Comparison of ENCODE assay signal across 8 mouse cellular contexts in genomic region chr7:4898851-4899648, GRCm38 (mm10). TPM values are rescaled to one million over a fixed set of nuclear protein-coding genes. Genes with fewer than 3 reads are reported as not detected.
A peak's percentile ranks its signal among the peaks of the same experiment; 100 is the strongest.
DNase-seq lines count a peak whose midpoint lies in the region; ATAC-seq and TF ChIP-seq lines count a peak whose summit lies in the region.

No protein-coding gene starts in this region.

- peak; percentile 34 to 51 for DNase-seq in adrenal gland, adult (ENCODE audit: inconsistent age in 2 of 2, low spot score in 1 of 2)
- DNase-seq in adrenal gland, postnatal 25 days: no peak
- peak; percentile 24 for DNase-seq in lung, postnatal 0 days (ENCODE audit: low spot score)
- no peak for DNase-seq in lung, postnatal 25 days (ENCODE audit: low spot score)
- no peak for DNase-seq in limb, embryonic 14.5 days (ENCODE audit: low spot score)
- DNase-seq in natural killer cell, adult 2 months (ENCODE audit: low spot score in 2 of 2): no peak
- no peak for DNase-seq in layer of hippocampus, postnatal 36 days

- no peaks in the 10 kb centered on the region for H3K4me1 ChIP-seq in lung, postnatal 0 days (ENCODE audit: insufficient read depth, low read depth, low read length)
- no peaks in the 10 kb centered on the region for H3K4me1 ChIP-seq in limb, embryonic 14.5 days (ENCODE audit: control insufficient read depth, insufficient read depth, low read length)
- H3K4me1 ChIP-seq in small intestine, adult 2 months (ENCODE audit: control insufficient read depth, insufficient read depth, insufficient read length, low read length): no peaks in the 10 kb centered on the region

- H3K4me2 ChIP-seq in lung, postnatal 0 days (replicated peaks; ENCODE audit: low read depth, low read length): peak overlapping the region; percentile 44
- H3K4me2 ChIP-seq in limb, embryonic 14.5 days (replicated peaks; ENCODE audit: low read depth, low read length, severe bottlenecking): peak overlapping the region; percentile 39

- H3K9ac ChIP-seq in lung, postnatal 0 days (replicated peaks; ENCODE audit: low read depth): no peak overlapping the region
- peak overlapping the region; percentile 40 for H3K9ac ChIP-seq in limb, embryonic 14.5 days (ENCODE audit: low read depth, low read length, severe bottlenecking)

- TF ChIP-seq POLR2A in limb, embryonic 14.5 days (IDR thresholded peaks at IDR 0.05; ENCODE audit: borderline replicate concordance, extremely low read depth, insufficient read depth, insufficient read length): no peak
- no peak for TF ChIP-seq POLR2A in small intestine, adult 2 months (IDR thresholded peaks at IDR 0.05; ENCODE audit: low read depth, low read length)

- H3K36me3 ChIP-seq in lung, postnatal 0 days (ENCODE audit: insufficient read depth, low read length): no peaks in the 10 kb centered on the region
- no peaks in the 10 kb centered on the region for H3K36me3 ChIP-seq in limb, embryonic 14.5 days (ENCODE audit: control insufficient read depth, insufficient read depth, low read length)
- H3K36me3 ChIP-seq in small intestine, adult 2 months (ENCODE audit: control insufficient read depth, insufficient read depth, low read length): no peaks in the 10 kb centered on the region

- no peak for TF ChIP-seq CTCF in lung, postnatal 0 days (IDR thresholded peaks at IDR 0.05)
- no peak for TF ChIP-seq CTCF in small intestine, adult 2 months (IDR thresholded peaks at IDR 0.05; ENCODE audit: extremely low read depth, insufficient read length, insufficient replicate concordance, low read depth, low read length)

- ATAC-seq in lung, postnatal 0 days: peak; percentile 9; the same call in 1 of the 2 replicates
- peak; percentile 24 for ATAC-seq in limb, embryonic 14.5 days (ENCODE audit: low FRiP score, low read depth)

- WGBS in lung, postnatal 0 days: 16% methylated on average over 15 of the region's 18 CpGs
- 17% methylated on average over 16 of the region's 18 CpGs for WGBS in limb, embryonic 14.5 days
- WGBS in small intestine, adult 2 months: 26% methylated on average over 18 of the region's 18 CpGs

- H3K27me3 ChIP-seq in lung, postnatal 0 days (replicated peaks; ENCODE audit: insufficient read depth, low read length): no peaks in the 10 kb centered on the region
- peaks cover 6% of the 10 kb centered on the region; the same call in 1 of the 2 replicates for H3K27me3 ChIP-seq in limb, embryonic 14.5 days (ENCODE audit: control insufficient read depth, insufficient read depth, low read length)
- no peaks in the 10 kb centered on the region for H3K27me3 ChIP-seq in small intestine, adult 2 months (ENCODE audit: control insufficient read depth, insufficient read depth, low read length)

- no peak for TF ChIP-seq EP300 in lung, postnatal 0 days (IDR thresholded peaks at IDR 0.05)

- H3K9me3 ChIP-seq in lung, postnatal 0 days (ENCODE audit: low read length): no peaks in the 10 kb centered on the region
- no peaks in the 10 kb centered on the region for H3K9me3 ChIP-seq in limb, embryonic 14.5 days (ENCODE audit: control insufficient read depth, low read length)

- H3K4me3 ChIP-seq in lung, postnatal 0 days (ENCODE audit: low read depth, low read length): peak overlapping the region; percentile 14
- peak overlapping the region; percentile 27 for H3K4me3 ChIP-seq in limb, embryonic 14.5 days (replicated peaks; ENCODE audit: low read length)
- H3K4me3 ChIP-seq in small intestine, adult 2 months (ENCODE audit: low read depth, low read length): peak overlapping the region; percentile 34

- H3K27ac ChIP-seq in lung, postnatal 0 days (ENCODE audit: low read length): no peak overlapping the region
- no peak overlapping the region for H3K27ac ChIP-seq in limb, embryonic 14.5 days (replicated peaks; ENCODE audit: low read depth, low read length)
- H3K27ac ChIP-seq in small intestine, adult 2 months (ENCODE audit: insufficient read depth, low read depth, low read length): no peak overlapping the region

RNA-seq across cellular contexts. Expression of gene Gm36210, which starts 7.3 kb away (rescaled TPM):
- total RNA-seq in adrenal gland, postnatal 25 days (2021): not detected in 2 replicates
- not detected in 2 replicates for polyA plus RNA-seq in lung, postnatal 0 days (2015; fragmentation: Nextera tagmentation; extraction: Ambion mirVana)
- 0.15 and 0.22 TPM in 2 replicates for polyA plus RNA-seq in limb, embryonic 14.5 days (2012; rRNA removed)
- not detected in 2 replicates for polyA plus RNA-seq in limb, embryonic 14.5 days (2014; fragmentation: Nextera tagmentation; extraction: Ambion mirVana)
- polyA plus RNA-seq in small intestine, adult 2 months (2012; rRNA removed): not detected in 2 replicates
- under 1 TPM; 0.51 to 0.62 TPM for total RNA-seq in layer of hippocampus, postnatal 36 days (2021)

RNA-seq across cellular contexts. Expression of gene Zfp628, which starts 16.0 kb away (rescaled TPM):
- total RNA-seq in adrenal gland, postnatal 25 days (2021): 16.4 and 19.0 TPM in 2 replicates
- polyA plus RNA-seq in lung, postnatal 0 days (2015; fragmentation: Nextera tagmentation; extraction: Ambion mirVana): 2.7 TPM in 2 replicates
- 13.4 and 22.3 TPM in 2 replicates for polyA plus RNA-seq in limb, embryonic 14.5 days (2012; rRNA removed)
- polyA plus RNA-seq in limb, embryonic 14.5 days (2014; fragmentation: Nextera tagmentation; extraction: Ambion mirVana): 4.0 and 4.6 TPM in 2 replicates
- polyA plus RNA-seq in small intestine, adult 2 months (2012; rRNA removed): 15.7 and 41.4 TPM in 2 replicates
- total RNA-seq in layer of hippocampus, postnatal 36 days (2021): 10 to 100 TPM; 12.7 to 13.2 TPM

RNA-seq across cellular contexts. Expression of gene Isoc2a, which starts 22.1 kb away (rescaled TPM):
- 42.1 and 48.2 TPM in 2 replicates for total RNA-seq in adrenal gland, postnatal 25 days (2021)
- polyA plus RNA-seq in lung, postnatal 0 days (2015; fragmentation: Nextera tagmentation; extraction: Ambion mirVana): 0.53 and 0.57 TPM in 2 replicates
- polyA plus RNA-seq in limb, embryonic 14.5 days (2012; rRNA removed): 13.6 and 16.7 TPM in 2 replicates
- 1.1 and 1.3 TPM in 2 replicates for polyA plus RNA-seq in limb, embryonic 14.5 days (2014; fragmentation: Nextera tagmentation; extraction: Ambion mirVana)
- 13.4 and 15.5 TPM in 2 replicates for polyA plus RNA-seq in small intestine, adult 2 months (2012; rRNA removed)
- total RNA-seq in layer of hippocampus, postnatal 36 days (2021): 10 to 100 TPM; 11.4 to 13.6 TPM

RNA-seq across cellular contexts. Expression of gene Nat14, which starts 22.8 kb away (rescaled TPM):
- 7.7 and 9.1 TPM in 2 replicates for total RNA-seq in adrenal gland, postnatal 25 days (2021)
- 1.1 and 2.3 TPM in 2 replicates for polyA plus RNA-seq in lung, postnatal 0 days (2015; fragmentation: Nextera tagmentation; extraction: Ambion mirVana)
- 7.6 and 10.0 TPM in 2 replicates for polyA plus RNA-seq in limb, embryonic 14.5 days (2012; rRNA removed)
- 0.92 and 1.9 TPM in 2 replicates for polyA plus RNA-seq in limb, embryonic 14.5 days (2014; fragmentation: Nextera tagmentation; extraction: Ambion mirVana)
- 4.3 and 6.2 TPM in 2 replicates for polyA plus RNA-seq in small intestine, adult 2 months (2012; rRNA removed)
- total RNA-seq in layer of hippocampus, postnatal 36 days (2021): 100 to 1,000 TPM; 119 to 120 TPM

RNA-seq across cellular contexts. Expression of gene Ssc5d, which starts 26.5 kb away (rescaled TPM):
- 2.0 and 3.2 TPM in 2 replicates for total RNA-seq in adrenal gland, postnatal 25 days (2021)
- polyA plus RNA-seq in lung, postnatal 0 days (2015; fragmentation: Nextera tagmentation; extraction: Ambion mirVana): 1.4 and 1.7 TPM in 2 replicates
- polyA plus RNA-seq in limb, embryonic 14.5 days (2012; rRNA removed): 38.1 and 48.4 TPM in 2 replicates
- 13.2 and 13.6 TPM in 2 replicates for polyA plus RNA-seq in limb, embryonic 14.5 days (2014; fragmentation: Nextera tagmentation; extraction: Ambion mirVana)
- 3.3 and 4.5 TPM in 2 replicates for polyA plus RNA-seq in small intestine, adult 2 months (2012; rRNA removed)
- total RNA-seq in layer of hippocampus, postnatal 36 days (2021): 1 to 10 TPM; 2.9 to 3.8 TPM

Comparison
In these comparisons a context has a peak if more than half of its experiments do, and no peak if none do; other contexts are left out.
1. DNase-seq: peak in adrenal gland, adult (2 of 2) and lung, postnatal 0 days (single experiment); none in adrenal gland, postnatal 25 days (single experiment), lung, postnatal 25 days (single experiment), limb, embryonic 14.5 days (single experiment), natural killer cell, adult 2 months (0 of 2) and layer of hippocampus, postnatal 36 days (0 of 2).
2. Peak in every context shown above with its lines, with median percentiles within 50 percentile points of each other: H3K4me3 ChIP-seq.